Mouse (Mus musculus): ENCODE measurements around the gene Klc2.

GRCm38 (mm10) chr19:5087884-5088728, 30.3 kb downstream of the Klc2 start, which contains the start of gene Yif1a:
- TF ChIP-seq RAD21 (IDR thresholded peaks at IDR 0.05; ENCODE audit: low read depth, low read length) (peak; percentile 9; the same call in 1 of the 2 replicates), MAZ (IDR thresholded peaks at IDR 0.05; ENCODE audit: low read depth, low read length) (peak; percentile 93), EP300 (IDR thresholded peaks at IDR 0.05; ENCODE audit: low read depth in 1 of 2, low read length in 2 of 2) (no peak), MAFK (IDR thresholded peaks at IDR 0.05; ENCODE audit: borderline replicate concordance, low read depth, low read length) (no peak), KAT2A (conservative IDR thresholded peaks at IDR 0.05; ENCODE audit: low read depth, low read length) (peak; percentile 73), MYC (IDR thresholded peaks at IDR 0.05; ENCODE audit: low read depth, low read length) (no peak), ZNF384 (IDR thresholded peaks at IDR 0.05; ENCODE audit: low read depth, low read length) (no peak)

All from MEL (cell line).